Mouse (Mus musculus) lung, adult 2 months (tissue): ENCODE data around the gene Tmem87b.

Source experiments
- CTCF ChIP-seq: fragments of 200-500 bp; IDR thresholded peaks from 2 replicates; pipeline ENCODE4 v1.5.1; 2011; ENCODE audit warnings: mild to moderate bottlenecking, low read length, control low read depth; ENCODE audit not compliant: insufficient read depth
- POLR2A ChIP-seq: fragments of 200-500 bp; IDR thresholded peaks from 2 replicates; pipeline ENCODE4 v1.6.1; 2011; ENCODE audit warnings: low read depth, mild to moderate bottlenecking, control low read depth, low read length, borderline replicate concordance; ENCODE audit errors: extremely low read depth

DNA sequence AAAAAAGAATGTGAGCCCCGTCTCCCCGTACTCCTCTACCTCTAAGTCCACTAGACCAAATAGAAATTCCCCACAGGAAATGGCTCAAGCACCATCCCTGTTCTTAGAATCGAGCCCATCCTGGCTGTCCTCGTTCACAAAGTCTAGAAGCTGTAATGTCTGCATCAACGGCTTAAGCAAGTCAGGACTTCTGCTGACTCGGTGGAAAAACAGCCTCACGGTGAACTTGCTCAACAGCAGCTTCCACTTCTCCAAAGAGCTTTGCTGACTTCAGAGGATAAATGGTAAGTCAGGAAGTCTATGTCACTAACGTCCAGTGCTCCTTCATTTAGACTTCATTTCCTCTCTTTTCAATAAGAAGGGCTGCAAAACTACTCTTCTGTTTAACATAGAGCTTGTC is 11.4 kb upstream of the Tmem87b start:
- TF ChIP-seq CTCF (no peak), POLR2A (no peak)
